19 mouse cellular contexts compared by ENCODE assay signal in genomic region chr5:103450663-103451062, GRCm38 (mm10).
"Had no signal": no experiment of that assay in that cellular context is flagged by ENCODE, and none has a peak within 500 bp of the region (broad histone marks: within the 10 kb centered on the region; RNA-seq: fewer than 3 reads in every experiment).

No protein-coding gene starts in this region.

- H3K4me3 ChIP-seq: limb, embryonic 10.5 days; limb, embryonic 13.5 days; liver, embryonic 12.5 days; liver, embryonic 15.5 days; lung, embryonic 15.5 days; midbrain, embryonic 12.5 days; midbrain, embryonic 15.5 days; myocyte; neural tube, embryonic 13.5 days had no signal

- H3K27ac ChIP-seq: kidney, postnatal 0 days; limb, embryonic 10.5 days; limb, embryonic 13.5 days; liver, embryonic 12.5 days; liver, embryonic 15.5 days; lung, embryonic 15.5 days; midbrain, embryonic 12.5 days; midbrain, embryonic 15.5 days; neural tube, embryonic 13.5 days had no signal

- H3K4me2 ChIP-seq: limb, embryonic 13.5 days; liver, embryonic 12.5 days; liver, embryonic 15.5 days; lung, embryonic 15.5 days; midbrain, embryonic 12.5 days; midbrain, embryonic 15.5 days; neural tube, embryonic 13.5 days had no signal

- ATAC-seq: liver, embryonic 12.5 days; midbrain, embryonic 15.5 days had no signal

- H3K9ac ChIP-seq: limb, embryonic 13.5 days; liver, embryonic 12.5 days; liver, embryonic 15.5 days; lung, embryonic 15.5 days; midbrain, embryonic 12.5 days; midbrain, embryonic 15.5 days; neural tube, embryonic 13.5 days had no signal

- H3K9me3 ChIP-seq: limb, embryonic 10.5 days; liver, embryonic 12.5 days; liver, embryonic 15.5 days; midbrain, embryonic 12.5 days; midbrain, embryonic 15.5 days; neural tube, embryonic 13.5 days had no signal

- DNase-seq: kidney, adult 2 months; kidney, postnatal 25 days; liver; lung, adult 18-20 months; lung, postnatal 10 days; lung, postnatal 36 days; thymus, adult 2 months; thymus, postnatal 14 days; thymus, postnatal 4 days had no signal

- H3K4me1 ChIP-seq: limb, embryonic 10.5 days; limb, embryonic 13.5 days; liver, embryonic 12.5 days; liver, embryonic 15.5 days had no signal

- H3K36me3 ChIP-seq: limb, embryonic 10.5 days; limb, embryonic 13.5 days; liver, embryonic 12.5 days; liver, embryonic 15.5 days; lung, embryonic 15.5 days; midbrain, embryonic 12.5 days; midbrain, embryonic 15.5 days; neural tube, embryonic 13.5 days had no signal

- H3K27me3 ChIP-seq: limb, embryonic 13.5 days; liver, embryonic 12.5 days; liver, embryonic 15.5 days; lung, embryonic 15.5 days; midbrain, embryonic 12.5 days; midbrain, embryonic 15.5 days; neural tube, embryonic 13.5 days had no signal
